Mouse (Mus musculus) ovary, postnatal 10 days (tissue): ENCODE measurements around the gene Timm22.

Source experiments
- DNase-seq: peaks from one replicate; pipeline ENCODE4 v3.0.0; 2022; ENCODE audit warnings: low spot score

Gene Timm22

DNA sequence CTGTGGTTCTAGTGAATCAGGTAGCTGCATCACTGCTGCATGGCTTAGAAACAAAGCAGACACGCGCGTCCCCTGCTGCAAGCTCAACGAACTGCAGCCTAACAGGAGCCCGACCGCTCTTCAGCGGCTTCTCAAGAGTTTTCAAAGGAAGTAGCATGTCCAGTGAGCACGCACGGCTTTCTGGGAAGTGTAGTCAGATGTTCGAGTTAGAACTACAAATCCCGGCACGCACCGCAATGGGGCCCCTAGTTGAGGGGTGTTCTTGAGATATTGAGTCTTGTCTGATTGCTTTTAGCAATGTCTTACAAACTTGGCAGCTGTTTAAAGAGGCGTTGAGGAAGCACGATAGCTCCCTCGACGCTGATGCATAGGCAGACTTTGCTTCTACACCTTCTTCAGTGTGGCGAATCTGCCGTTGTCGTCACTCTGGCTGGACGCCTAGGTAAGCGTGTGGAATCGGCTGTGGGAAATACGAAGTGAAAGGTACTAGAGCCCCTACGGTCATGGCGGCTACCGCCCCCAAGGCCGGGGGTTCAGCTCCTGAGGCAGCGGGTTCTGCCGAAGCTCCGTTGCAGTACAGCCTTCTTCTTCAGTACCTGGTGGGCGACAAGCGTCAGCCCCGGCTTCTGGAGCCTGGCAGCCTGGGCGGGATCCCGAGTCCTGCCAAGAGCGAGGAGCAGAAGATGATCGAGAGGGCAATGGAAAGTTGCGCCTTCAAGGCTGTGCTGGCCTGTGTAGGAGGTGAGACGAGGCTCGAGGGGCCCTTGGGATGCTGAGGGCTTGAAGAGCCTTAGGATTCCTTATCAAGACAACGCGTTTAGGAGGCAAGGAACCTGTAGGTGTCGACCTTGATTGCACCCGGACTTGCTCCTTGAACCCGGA lies at the start of gene Timm22:
TSS of gene Timm22 (plus strand) at position 251 of the 882 bp plus-strand sequence.
- peak; percentile 82 for DNase-seq

- no peak for DNase-seq
Observed at GRCm38 (mm10) chr11:76357464-76357863, 49.3 kb upstream of the Timm22 start.

GRCm38 (mm10) chr11:76358628-76359320 lies 48.0 kb upstream of the Timm22 start:
- DNase-seq: no peak

GRCm38 (mm10) chr11:76360255-76360654 lies 46.5 kb upstream of the Timm22 start:
- no peak for DNase-seq

DNA sequence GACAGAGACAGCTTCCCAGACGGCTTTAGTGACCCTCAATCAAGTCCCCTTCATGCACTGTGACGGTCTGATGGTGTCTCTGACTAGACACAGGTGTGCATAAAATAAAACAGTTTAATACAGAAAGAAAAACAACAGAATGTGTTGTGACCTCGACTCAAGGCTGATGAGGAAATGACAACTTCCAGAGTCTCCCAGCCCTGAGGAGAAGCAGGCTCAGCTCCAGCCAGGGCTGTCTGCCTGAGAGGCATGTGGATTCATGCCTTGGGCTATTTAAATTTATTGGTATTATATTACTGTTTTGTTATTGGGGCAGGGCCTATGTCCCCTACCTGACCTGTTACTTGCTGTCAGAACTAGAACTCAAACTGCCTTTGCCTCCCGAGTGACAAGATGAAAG lies 45.3 kb upstream of the Timm22 start:
- DNase-seq: no peak

DNA sequence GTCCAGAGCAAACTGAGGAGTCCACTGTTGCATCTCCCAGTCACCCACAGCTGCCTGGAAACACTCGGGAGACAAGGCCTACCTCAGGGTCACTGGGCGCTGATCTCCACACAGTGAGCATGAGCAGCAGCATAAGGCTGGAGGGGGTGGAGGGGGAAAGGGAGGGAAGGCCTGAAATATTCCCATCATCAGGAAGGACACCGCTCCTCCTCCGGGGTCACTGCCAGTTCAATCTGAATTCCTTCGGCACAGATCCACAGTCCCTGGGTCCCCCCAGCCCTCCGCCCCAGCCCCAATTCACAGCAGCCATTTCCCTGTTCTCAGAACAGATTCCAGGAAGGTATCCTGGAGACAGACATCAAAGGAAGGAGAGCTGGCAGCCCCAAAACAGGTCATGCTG lies 43.6 kb upstream of the Timm22 start:
- no peak for DNase-seq

- DNase-seq: no peak
Observed at GRCm38 (mm10) chr11:76363636-76364035, 43.1 kb upstream of the Timm22 start.

GRCm38 (mm10) chr11:76364038-76364437 lies 42.7 kb upstream of the Timm22 start:
- DNase-seq: no peak

DNA sequence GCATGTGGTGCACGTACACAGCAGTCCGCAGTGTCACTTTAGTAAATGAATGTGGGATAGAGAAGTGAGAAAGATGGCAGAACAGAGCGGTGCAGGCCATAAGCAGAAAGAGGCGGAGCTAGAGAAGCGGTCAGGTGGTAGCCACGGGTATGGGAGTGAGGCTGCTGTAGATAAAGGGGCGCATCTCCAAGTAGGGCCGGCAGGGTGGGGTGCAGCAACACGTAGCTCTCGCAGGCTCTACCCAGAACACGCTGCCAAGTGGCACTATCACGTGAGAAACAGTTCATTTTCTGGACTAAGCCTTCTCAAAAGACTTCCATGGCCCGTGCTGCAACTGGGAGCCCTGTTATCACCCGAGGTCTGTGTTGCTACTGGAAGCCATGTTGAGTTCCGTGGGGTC lies 40.0 kb upstream of the Timm22 start:
- no peak for DNase-seq

- no peak for DNase-seq
Observed at GRCm38 (mm10) chr11:76370491-76370890, 36.3 kb upstream of the Timm22 start.

- no peak for DNase-seq
Observed at GRCm38 (mm10) chr11:76372120-76372519, 34.6 kb upstream of the Timm22 start.

DNA sequence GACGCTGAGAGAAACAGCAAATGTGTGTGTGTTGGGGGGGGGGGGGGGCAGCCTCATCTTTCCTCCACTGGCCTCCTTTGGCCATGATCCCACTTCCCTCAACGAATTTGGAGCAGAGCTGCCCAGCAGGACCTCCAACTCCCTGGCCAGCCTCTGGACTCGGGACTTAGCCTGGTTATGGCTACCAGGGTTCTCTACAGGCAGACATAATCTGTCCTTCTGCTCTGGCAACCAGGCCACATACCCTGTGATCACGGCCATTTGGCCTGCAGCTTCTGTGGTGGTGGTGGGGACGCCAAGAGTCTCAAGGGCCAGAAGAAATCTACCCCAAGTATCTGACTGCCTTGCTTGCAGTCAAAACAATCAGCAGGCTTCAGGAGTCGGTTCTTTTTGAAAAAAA lies 34.2 kb upstream of the Timm22 start:
- DNase-seq: no peak

DNA sequence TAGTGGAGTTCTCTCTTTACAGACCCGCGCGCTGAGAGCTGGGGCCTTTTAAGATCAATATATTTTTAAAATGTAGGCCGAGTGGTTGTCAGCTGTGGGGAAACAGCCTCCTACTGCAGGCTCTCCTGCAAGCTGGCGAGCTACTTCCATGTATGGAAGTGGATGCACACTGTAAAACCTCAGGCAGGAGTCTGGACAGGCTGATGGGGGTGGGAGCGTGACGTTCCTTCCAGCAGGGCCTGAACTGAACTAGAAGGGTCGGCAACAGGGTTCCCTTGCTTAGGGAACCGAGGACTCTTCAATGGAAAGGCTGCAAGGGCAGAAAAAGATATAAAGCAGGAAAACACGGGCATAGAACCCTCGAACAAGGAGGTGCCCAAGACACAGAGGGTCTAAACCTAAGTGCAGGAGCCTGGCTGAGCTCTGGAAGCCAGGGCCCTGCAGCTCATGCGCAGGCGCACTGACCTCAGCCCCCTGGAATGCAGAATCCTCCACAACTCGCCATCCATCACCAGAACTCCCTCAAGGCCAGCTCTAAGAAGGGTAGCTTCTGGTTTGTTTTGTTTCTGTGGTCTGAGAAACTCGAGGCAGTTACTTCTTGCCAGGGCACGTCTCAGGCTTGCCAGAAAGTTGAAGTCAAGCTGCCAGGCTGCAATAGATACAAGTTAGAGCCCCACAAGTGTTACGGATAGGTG lies 32.1 kb upstream of the Timm22 start:
- peak; percentile 64 for DNase-seq

DNA sequence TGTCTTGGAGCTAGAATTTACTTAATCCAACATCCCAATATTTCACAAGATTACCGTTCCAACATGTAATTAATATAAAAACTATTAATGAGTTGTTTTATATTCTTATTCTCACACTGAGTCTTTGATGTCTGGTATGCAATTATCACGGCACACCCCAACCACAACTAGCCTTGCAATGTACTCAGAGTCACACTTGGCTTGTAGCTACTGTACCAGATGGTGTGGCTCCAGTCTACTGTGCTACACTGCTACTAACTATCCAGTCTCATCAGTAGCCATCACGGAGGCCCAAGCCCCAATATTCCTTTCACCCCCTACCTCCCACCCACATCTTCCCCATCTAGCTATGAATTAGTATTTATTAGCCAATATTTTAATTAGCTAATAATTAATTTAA lies 30.3 kb upstream of the Timm22 start:
- DNase-seq: no peak

- no peak for DNase-seq
Observed at GRCm38 (mm10) chr11:76379921-76380544, 26.7 kb upstream of the Timm22 start.

- DNase-seq: no peak
Observed at GRCm38 (mm10) chr11:76381201-76381885, 25.4 kb upstream of the Timm22 start.

- DNase-seq: no peak
Observed at GRCm38 (mm10) chr11:76382711-76383324, 23.9 kb upstream of the Timm22 start.

DNA sequence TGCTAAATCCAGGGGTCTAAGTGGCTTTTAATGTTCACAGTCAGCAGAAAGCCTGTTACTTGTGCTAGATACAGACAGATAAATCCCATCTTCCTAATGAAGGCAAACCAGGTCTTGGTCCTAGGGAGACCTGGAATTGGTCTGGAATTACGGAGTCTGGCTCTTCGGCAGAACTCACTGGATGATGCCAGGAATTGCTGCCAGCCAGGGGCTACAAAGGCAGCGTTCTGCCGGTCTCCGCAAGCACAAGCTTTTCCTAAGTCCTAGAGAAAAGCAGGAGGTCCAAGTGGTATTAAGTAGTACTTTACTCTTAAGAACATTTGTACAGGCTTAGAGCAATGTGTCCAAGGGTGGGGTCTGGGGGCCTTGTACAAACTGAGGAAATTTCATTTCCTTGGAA lies 22.4 kb upstream of the Timm22 start:
- no peak for DNase-seq

DNA sequence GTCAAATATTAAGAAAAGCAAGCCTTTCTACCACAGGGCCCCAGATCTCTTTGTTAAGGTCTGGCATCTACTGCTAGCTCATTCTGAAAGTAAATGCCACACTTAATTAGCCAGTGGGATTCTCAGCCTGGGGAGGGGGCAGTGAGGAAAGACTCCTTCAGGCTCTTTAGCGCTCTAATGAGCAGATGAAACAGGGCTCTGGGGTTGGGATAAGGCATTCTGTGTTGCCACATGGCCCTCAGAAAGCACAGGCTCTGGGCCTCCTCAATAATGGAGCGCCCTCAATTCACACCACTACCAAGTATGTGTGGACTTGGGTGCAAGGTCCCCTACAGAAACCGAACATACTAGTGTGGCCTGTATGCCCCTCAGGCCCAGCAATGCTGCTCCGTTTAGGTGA lies 21.7 kb upstream of the Timm22 start:
- DNase-seq: no peak

DNA sequence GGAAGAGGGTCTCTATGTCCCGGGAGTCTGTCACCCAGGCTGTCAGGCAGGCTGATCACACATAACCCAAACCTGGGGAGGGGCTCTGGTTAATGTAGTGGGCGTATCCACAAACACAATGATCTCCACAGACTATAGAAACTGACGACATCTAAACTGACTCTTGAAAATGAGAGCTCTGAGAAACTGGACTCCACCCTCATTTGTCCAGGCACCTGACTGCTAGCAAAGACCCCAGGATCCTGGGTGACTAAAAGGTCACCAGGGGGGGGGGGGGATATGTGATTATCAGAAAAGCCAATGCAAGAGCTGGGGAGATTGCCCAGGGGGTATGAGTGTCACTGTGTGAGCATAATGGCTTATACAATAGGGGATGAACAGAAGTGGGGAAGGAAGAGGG lies 21.0 kb upstream of the Timm22 start:
- no peak for DNase-seq

GRCm38 (mm10) chr11:76387097-76387496 lies 19.7 kb upstream of the Timm22 start:
- no peak for DNase-seq
